Mouse (Mus musculus): Measurements from ENCODE around the gene Rnh1. TPM values are rescaled to one million over a fixed set of nuclear protein-coding genes. Genes with fewer than 3 reads are reported as not detected.

The Rnh1 gene
- polyA plus RNA-seq, 1 experiment from 2014 or later: 45.3 TPM

DNA sequence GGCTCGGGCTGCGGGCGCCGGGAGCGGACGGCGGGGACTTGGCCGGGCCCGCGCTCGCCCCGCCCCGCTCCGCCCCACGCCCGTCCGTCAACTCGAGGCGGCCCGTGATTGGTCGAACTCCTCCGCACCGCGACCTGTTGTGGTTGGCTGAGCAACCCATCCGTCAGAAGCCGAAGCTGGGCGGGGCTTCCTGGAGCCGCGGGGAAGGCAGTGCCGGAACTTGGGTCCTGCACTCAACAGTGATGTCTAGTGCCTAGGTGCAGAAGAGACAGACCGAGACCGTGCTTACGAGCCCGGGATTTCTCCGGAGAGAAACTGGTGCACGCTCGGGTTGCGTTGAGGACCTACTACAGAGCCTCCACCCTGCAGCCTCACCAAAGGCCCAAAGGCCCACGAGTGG is 21.3 kb upstream of the Rnh1 start, which contains the start of the genes Hras and Lrrc56:
Gene Hras, minus strand, starts transcription at position 58 of the 400 bp plus-strand sequence.
Gene Lrrc56, plus strand, starts transcription at position 210 of the 400 bp plus-strand sequence.
- Histone ChIP-seq H3K4me1 (ENCODE audit: control insufficient read depth, insufficient read depth, low read length) (peaks cover 9% of the 10 kb centered on the region), H3K27ac (ENCODE audit: low read depth, low read length) (peak within 1 kb of the TSS; percentile 75), H3K27me3 (ENCODE audit: control insufficient read depth, insufficient read depth, low read length) (no peaks in the 10 kb centered on the region), H3K9me3 (ENCODE audit: control insufficient read depth, low read length) (no peaks in the 10 kb centered on the region), H3K36me3 (ENCODE audit: control insufficient read depth, insufficient read depth, low read length) (peaks cover 31% of the 10 kb centered on the region), H3K9ac (replicated peaks; ENCODE audit: low read depth, low read length) (peak within 1 kb of the TSS; percentile 92), H3K4me2 (ENCODE audit: low read depth, low read length) (peak within 1 kb of the TSS; percentile 98), H3K4me3 (ENCODE audit: low read depth, low read length) (peak within 1 kb of the TSS; percentile 94)
- WGBS: 0% methylated on average over 39 of the region's 39 CpGs
- peak; percentile 94 for ATAC-seq (ENCODE audit: low read depth)

DNA sequence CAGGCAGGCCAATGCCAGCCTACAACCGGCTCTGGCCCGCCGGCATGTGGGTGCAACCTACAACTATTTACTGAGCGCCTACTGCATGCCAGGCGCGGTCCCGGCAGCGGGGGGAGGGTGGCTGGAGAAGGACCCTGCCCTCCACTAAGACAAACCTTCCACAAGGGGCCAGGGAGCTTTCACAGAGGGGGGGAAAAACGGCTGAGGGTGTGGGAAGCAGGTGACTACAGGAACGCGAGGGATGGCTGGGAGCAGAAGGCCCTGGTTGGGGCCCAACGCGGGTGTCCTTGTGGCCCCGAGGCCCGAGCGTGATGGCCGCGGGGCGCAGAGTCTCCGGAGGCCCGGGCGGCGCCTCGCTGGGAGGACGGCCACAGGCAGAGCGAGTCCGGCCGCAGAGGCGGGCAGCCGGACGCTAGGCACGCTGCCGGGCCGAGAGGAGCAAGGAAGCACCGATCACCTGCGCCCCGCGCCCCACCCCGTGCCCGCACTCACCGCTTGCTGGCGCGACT is 20.7 kb upstream of the Rnh1 start:
- Histone ChIP-seq H3K4me1 (ENCODE audit: control insufficient read depth, insufficient read depth, low read length) (peaks cover 9% of the 10 kb centered on the region), H3K27me3 (ENCODE audit: control insufficient read depth, insufficient read depth, low read length) (no peaks in the 10 kb centered on the region), H3K9me3 (ENCODE audit: control insufficient read depth, low read length) (no peaks in the 10 kb centered on the region), H3K4me2 (ENCODE audit: low read depth, low read length) (peak overlapping the region; percentile 89), H3K36me3 (ENCODE audit: control insufficient read depth, insufficient read depth, low read length) (peaks cover 31% of the 10 kb centered on the region), H3K27ac (ENCODE audit: low read depth, low read length) (peak overlapping the region; percentile 75), H3K9ac (replicated peaks; ENCODE audit: low read depth, low read length) (peak overlapping the region; percentile 92), H3K4me3 (ENCODE audit: low read depth, low read length) (peak overlapping the region; percentile 94)
- 3% methylated on average over 34 of the region's 43 CpGs for WGBS
- peak; percentile 10 for ATAC-seq (ENCODE audit: low read depth)

- peak overlapping the region; percentile 94 for H3K4me3 ChIP-seq (ENCODE audit: low read depth, low read length)
These were observed 20.2 kb upstream of the Rnh1 start for GRCm38 (mm10) chr7:141192776-141193347.

DNA sequence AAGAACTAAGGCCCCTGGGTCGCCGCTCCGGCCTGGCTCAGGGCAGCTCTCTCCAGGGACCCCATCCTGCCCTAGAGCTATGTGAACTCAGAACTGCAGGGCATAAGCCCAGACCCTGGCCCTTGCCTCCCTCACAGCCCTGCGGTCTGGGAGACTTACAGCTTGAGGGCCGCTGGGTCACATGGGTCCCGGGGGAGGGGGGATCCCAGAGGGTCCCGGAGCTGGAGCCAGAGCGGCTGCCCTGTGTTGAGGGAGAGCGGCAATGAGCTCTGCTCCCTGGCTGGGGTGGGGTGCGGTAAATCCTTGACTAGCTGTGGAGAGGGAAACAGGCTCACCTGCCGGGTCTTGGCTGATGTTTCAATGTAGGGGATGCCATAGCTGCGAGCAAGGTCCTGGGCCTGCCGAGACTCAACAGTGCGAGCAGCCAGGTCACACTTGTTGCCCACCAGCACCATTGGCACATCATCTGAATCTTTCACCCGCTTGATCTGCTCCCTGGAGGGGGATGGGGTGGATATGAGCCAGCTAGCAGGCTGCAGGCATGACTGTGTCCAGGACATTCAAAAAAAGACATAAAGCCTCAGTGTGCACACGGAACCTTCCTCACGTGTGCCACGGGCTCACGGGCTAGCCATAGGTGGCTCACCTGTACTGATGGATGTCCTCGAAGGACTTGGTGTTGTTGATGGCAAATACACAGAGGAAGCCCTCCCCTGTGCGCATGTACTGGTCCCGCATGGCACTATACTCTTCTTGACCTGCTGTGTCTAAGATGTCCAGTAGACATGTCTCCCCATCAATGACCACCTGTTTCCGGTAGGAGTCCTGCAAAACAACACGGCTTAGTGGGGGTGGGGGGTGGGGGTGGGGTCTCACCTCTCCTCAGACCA is 19.4 kb upstream of the Rnh1 start:
- Histone ChIP-seq H3K4me1 (ENCODE audit: control insufficient read depth, insufficient read depth, low read length) (peaks cover 9% of the 10 kb centered on the region), H3K9me3 (ENCODE audit: control insufficient read depth, low read length) (no peaks in the 10 kb centered on the region), H3K4me2 (ENCODE audit: low read depth, low read length) (peak overlapping the region; percentile 89; the same call in 1 of the 2 replicates), H3K27me3 (ENCODE audit: control insufficient read depth, insufficient read depth, low read length) (no peaks in the 10 kb centered on the region), H3K9ac (replicated peaks; ENCODE audit: low read depth, low read length) (no peak overlapping the region), H3K36me3 (ENCODE audit: control insufficient read depth, insufficient read depth, low read length) (peaks cover 31% of the 10 kb centered on the region), H3K4me3 (ENCODE audit: low read depth, low read length) (no peak overlapping the region), H3K27ac (ENCODE audit: low read depth, low read length) (no peak overlapping the region)
- 90% methylated on average over 24 of the region's 24 CpGs for WGBS
- ATAC-seq (ENCODE audit: low read depth): no peak

More at GRCm38 (mm10) chr7:141192776-141193347, 20.2 kb upstream of the Rnh1 start:
- H3K9me3 ChIP-seq (ENCODE audit: control insufficient read depth, low read length): no peaks in the 10 kb centered on the region
- peak overlapping the region; percentile 75; the same call in 1 of the 2 replicates for H3K27ac ChIP-seq (ENCODE audit: low read depth, low read length)
- peaks cover 9% of the 10 kb centered on the region for H3K4me1 ChIP-seq (ENCODE audit: control insufficient read depth, insufficient read depth, low read length)
- no peak for ATAC-seq (ENCODE audit: low read depth)
- no peaks in the 10 kb centered on the region for H3K27me3 ChIP-seq (ENCODE audit: control insufficient read depth, insufficient read depth, low read length)
- H3K4me2 ChIP-seq (ENCODE audit: low read depth, low read length): peak overlapping the region; percentile 89
- 31% methylated on average over 12 of the region's 12 CpGs for WGBS
- peak overlapping the region; percentile 92 for H3K9ac ChIP-seq (replicated peaks; ENCODE audit: low read depth, low read length)
- H3K36me3 ChIP-seq (ENCODE audit: control insufficient read depth, insufficient read depth, low read length): peaks cover 31% of the 10 kb centered on the region

DNA sequence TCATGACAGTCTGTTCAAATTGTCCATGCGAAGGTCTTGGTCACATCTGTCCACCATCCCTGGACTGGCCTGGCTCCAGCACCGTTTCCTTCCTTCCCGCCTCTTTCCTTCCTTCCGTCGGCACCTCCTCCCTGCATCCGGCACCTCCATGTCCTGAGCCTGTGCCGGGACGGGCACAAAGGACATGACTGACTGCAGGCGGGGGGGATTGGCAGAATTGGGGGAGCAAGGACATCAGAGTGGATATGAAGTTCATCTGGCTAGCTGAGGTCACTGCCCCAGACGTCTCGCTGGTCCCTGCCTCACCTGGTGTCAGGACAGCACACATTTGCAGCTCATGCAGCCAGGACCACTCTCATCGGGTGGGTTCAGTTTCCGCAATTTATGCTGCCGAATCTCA is 18.4 kb upstream of the Rnh1 start:
- no peak for ATAC-seq (ENCODE audit: low read depth)
- Histone ChIP-seq H3K9ac (replicated peaks; ENCODE audit: low read depth, low read length) (no peak overlapping the region), H3K36me3 (ENCODE audit: control insufficient read depth, insufficient read depth, low read length) (peaks cover 31% of the 10 kb centered on the region), H3K27ac (ENCODE audit: low read depth, low read length) (no peak overlapping the region), H3K4me2 (ENCODE audit: low read depth, low read length) (no peak overlapping the region), H3K9me3 (ENCODE audit: control insufficient read depth, low read length) (no peaks in the 10 kb centered on the region), H3K4me3 (ENCODE audit: low read depth, low read length) (no peak overlapping the region), H3K27me3 (ENCODE audit: control insufficient read depth, insufficient read depth, low read length) (no peaks in the 10 kb centered on the region), H3K4me1 (ENCODE audit: control insufficient read depth, insufficient read depth, low read length) (peaks cover 9% of the 10 kb centered on the region)
- WGBS: 94% methylated on average over 14 of the region's 14 CpGs

- Histone ChIP-seq H3K4me3 (ENCODE audit: low read depth, low read length) (no peak overlapping the region), H3K4me1 (ENCODE audit: control insufficient read depth, insufficient read depth, low read length) (peaks cover 9% of the 10 kb centered on the region), H3K4me2 (ENCODE audit: low read depth, low read length) (no peak overlapping the region), H3K27me3 (ENCODE audit: control insufficient read depth, insufficient read depth, low read length) (no peaks in the 10 kb centered on the region), H3K9me3 (ENCODE audit: control insufficient read depth, low read length) (no peaks in the 10 kb centered on the region), H3K36me3 (ENCODE audit: control insufficient read depth, insufficient read depth, low read length) (peaks cover 31% of the 10 kb centered on the region), H3K27ac (ENCODE audit: low read depth, low read length) (no peak overlapping the region), H3K9ac (replicated peaks; ENCODE audit: low read depth, low read length) (no peak overlapping the region)
- WGBS: 100% methylated on average over 3 of the region's 3 CpGs
- ATAC-seq (ENCODE audit: low read depth): no peak
These were observed 17.6 kb upstream of the Rnh1 start for GRCm38 (mm10) chr7:141190220-141190619.

- Histone ChIP-seq H3K9me3 (ENCODE audit: control insufficient read depth, low read length) (no peaks in the 10 kb centered on the region), H3K4me1 (ENCODE audit: control insufficient read depth, insufficient read depth, low read length) (peaks cover 9% of the 10 kb centered on the region), H3K27me3 (ENCODE audit: control insufficient read depth, insufficient read depth, low read length) (no peaks in the 10 kb centered on the region), H3K27ac (ENCODE audit: low read depth, low read length) (no peak overlapping the region), H3K4me3 (ENCODE audit: low read depth, low read length) (no peak overlapping the region), H3K4me2 (ENCODE audit: low read depth, low read length) (no peak overlapping the region), H3K9ac (replicated peaks; ENCODE audit: low read depth, low read length) (no peak overlapping the region), H3K36me3 (ENCODE audit: control insufficient read depth, insufficient read depth, low read length) (peaks cover 31% of the 10 kb centered on the region)
- no peak for ATAC-seq (ENCODE audit: low read depth)
- 97% methylated on average over 3 of the region's 3 CpGs for WGBS
These were observed 16.1 kb upstream of the Rnh1 start for GRCm38 (mm10) chr7:141188733-141189132.

- no peak for ATAC-seq (ENCODE audit: low read depth)
- 88% methylated on average over 3 of the region's 3 CpGs for WGBS
- peaks cover 9% of the 10 kb centered on the region for H3K4me1 ChIP-seq (ENCODE audit: control insufficient read depth, insufficient read depth, low read length)
- no peak overlapping the region for H3K9ac ChIP-seq (replicated peaks; ENCODE audit: low read depth, low read length)
- no peaks in the 10 kb centered on the region for H3K27me3 ChIP-seq (ENCODE audit: control insufficient read depth, insufficient read depth, low read length)
- H3K27ac ChIP-seq (ENCODE audit: low read depth, low read length): no peak overlapping the region
- no peaks in the 10 kb centered on the region for H3K9me3 ChIP-seq (ENCODE audit: control insufficient read depth, low read length)
- no peak overlapping the region for H3K4me2 ChIP-seq (ENCODE audit: low read depth, low read length)
- no peak overlapping the region for H3K4me3 ChIP-seq (ENCODE audit: low read depth, low read length)
- peaks cover 31% of the 10 kb centered on the region for H3K36me3 ChIP-seq (ENCODE audit: control insufficient read depth, insufficient read depth, low read length)
These were observed 15.5 kb upstream of the Rnh1 start for GRCm38 (mm10) chr7:141188194-141188593.

DNA sequence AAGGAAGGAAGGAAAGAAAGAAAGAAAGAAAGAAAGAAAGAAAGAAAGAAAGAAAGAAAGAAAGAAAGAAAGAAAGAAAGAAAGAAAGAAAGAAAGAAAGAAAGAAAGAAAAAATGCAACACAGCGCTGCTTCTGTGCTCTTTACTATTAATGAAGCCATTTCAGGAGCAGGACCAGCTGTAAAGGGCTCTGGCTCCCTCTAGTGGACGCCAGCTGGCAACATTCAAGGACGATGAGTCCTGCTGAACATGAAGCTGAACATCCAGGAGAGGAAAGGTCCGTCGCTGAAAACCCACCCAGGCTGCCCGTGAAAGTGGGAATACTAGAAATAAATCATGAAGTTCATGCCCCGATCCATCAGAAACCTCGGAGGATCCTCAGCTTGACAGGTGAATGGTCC is 3.5 kb upstream of the Rnh1 start:
- no peak for ATAC-seq (ENCODE audit: low read depth)
- H3K9ac ChIP-seq (replicated peaks; ENCODE audit: low read depth, low read length): no peak overlapping the region
- H3K4me2 ChIP-seq (ENCODE audit: low read depth, low read length): no peak overlapping the region
- WGBS: 2% methylated on average over 8 of the region's 8 CpGs
- H3K9me3 ChIP-seq (ENCODE audit: control insufficient read depth, low read length): no peaks in the 10 kb centered on the region
- no peak overlapping the region for H3K4me3 ChIP-seq (ENCODE audit: low read depth, low read length)
- H3K27me3 ChIP-seq (ENCODE audit: control insufficient read depth, insufficient read depth, low read length): no peaks in the 10 kb centered on the region
- no peak overlapping the region for H3K27ac ChIP-seq (ENCODE audit: low read depth, low read length)
- 0 out of 2 replicates have a peak, but pooled peaks cover 5% of the 10 kb centered on the region for H3K4me1 ChIP-seq (ENCODE audit: control insufficient read depth, insufficient read depth, low read length)
- no peaks in the 10 kb centered on the region for H3K36me3 ChIP-seq (ENCODE audit: control insufficient read depth, insufficient read depth, low read length)
